Mouse (Mus musculus) CH12.LX (cell line): ENCODE data around the gene Scp2. TPM values are rescaled to one million over a fixed set of nuclear protein-coding genes. Genes with fewer than 3 reads are reported as not detected.

Experiments
- DNase-seq: peaks from one replicate; pipeline ENCODE4 v3.0.0-alpha.2; 2013; ENCODE audit errors: extremely low read depth
- H3K27ac ChIP-seq: 2 replicates; pipeline ENCODE4 v1.5.1; 2012; ENCODE audit warnings: low read depth, mild to moderate bottlenecking, control low read depth, moderate library complexity; ENCODE audit not compliant: insufficient read depth
- H3K27me3 ChIP-seq: replicated peaks from 2 replicates; pipeline ENCODE3; 2012; ENCODE audit warnings: inconsistent platforms
- H3K36me3 ChIP-seq, 2 experiments: replicated peaks in 1 of 2; 2 replicates each; pipeline versions ENCODE3 to v1.6.1; 2012; ENCODE audit warnings: inconsistent platforms in 1 of 2, low read length in 1 of 2, mild to moderate bottlenecking in 1 of 2, mixed read lengths in 1 of 2, moderate library complexity in 1 of 2; ENCODE audit not compliant: control insufficient read depth in 1 of 2, insufficient read depth in 1 of 2
- H3K4me1 ChIP-seq, 2 experiments: 2 replicates each; pipeline ENCODE4 v1.6.1; 2012; ENCODE audit warnings: inconsistent platforms in 1 of 2, moderate library complexity in 1 of 2; ENCODE audit not compliant: insufficient read depth in 2 of 2, control insufficient read depth in 1 of 2
- H3K4me2 ChIP-seq: 2 replicates; pipeline ENCODE4 v1.6.1; 2012; ENCODE audit warnings: low read depth, mild to moderate bottlenecking, control low read depth; ENCODE audit not compliant: poor library complexity, insufficient read depth, severe bottlenecking
- H3K4me3 ChIP-seq, 3 experiments: fragments of 150-350 bp in 1 of 3; sonication (generic) in 1 of 3; replicated peaks in 1 of 3; 2 replicates each; pipeline versions ENCODE3 to v1.5.1; 2011 to 2012; ENCODE audit warnings: low read depth in 2 of 3, low read length in 2 of 3, mild to moderate bottlenecking in 2 of 3, moderate library complexity in 2 of 3, control low read depth in 1 of 3, improper control_type of control experiment in 1 of 3, inconsistent platforms in 1 of 3, mixed read lengths in 1 of 3; ENCODE audit not compliant: poor library complexity in 1 of 3
- H3K79me2 ChIP-seq: replicated peaks from 2 replicates; pipeline ENCODE4 v1.6.1; 2012; ENCODE audit warnings: mild to moderate bottlenecking, moderate library complexity; ENCODE audit not compliant: control insufficient read depth, poor library complexity, insufficient read depth, severe bottlenecking; ENCODE audit errors: extremely low read depth
- H3K9ac ChIP-seq: 2 replicates; pipeline ENCODE4 v1.6.1; 2012; ENCODE audit warnings: low read depth, mild to moderate bottlenecking, control low read depth, moderate library complexity; ENCODE audit not compliant: insufficient read depth
- H3K9me3 ChIP-seq: replicated peaks from 2 replicates; pipeline ENCODE3; 2012; ENCODE audit warnings: low read length, inconsistent platforms, mixed read lengths
- BHLHE40 ChIP-seq: IDR thresholded peaks from 2 replicates; pipeline ENCODE4 v1.6.1; 2011; ENCODE audit warnings: mild to moderate bottlenecking, low read depth, low read length, improper control_type of control experiment
- CHD2 ChIP-seq: IDR thresholded peaks from 2 replicates; pipeline ENCODE4 v1.6.1; 2011; ENCODE audit warnings: low read length, improper control_type of control experiment
- CTCF ChIP-seq, 2 experiments: IDR thresholded peaks in 1 of 2; conservative IDR thresholded peaks in 1 of 2; 2 replicates each; pipeline ENCODE4 v1.5.1; 2011 to 2012; ENCODE audit warnings: low read depth in 2 of 2, low read length in 2 of 2, improper control_type of control experiment in 1 of 2, inconsistent platforms in 1 of 2, mild to moderate bottlenecking in 1 of 2, moderate library complexity in 1 of 2
- ELF1 ChIP-seq: IDR thresholded peaks from 2 replicates; pipeline ENCODE4 v1.6.1; 2014; ENCODE audit warnings: low read depth, mild to moderate bottlenecking, inconsistent platforms, low read length, improper control_type of control experiment
- EP300 ChIP-seq: IDR thresholded peaks from 2 replicates; pipeline ENCODE4 v1.6.1; 2011; ENCODE audit warnings: low read length, improper control_type of control experiment
- GABPA ChIP-seq: IDR thresholded peaks from 2 replicates; pipeline ENCODE4 v1.6.1; 2012; ENCODE audit warnings: low read depth, low read length, improper control_type of control experiment, inconsistent platforms; ENCODE audit not compliant: insufficient replicate concordance
- IRF4 ChIP-seq: IDR thresholded peaks from 2 replicates; pipeline ENCODE4 v1.6.1; 2014; ENCODE audit warnings: low read depth, mild to moderate bottlenecking, inconsistent platforms, low read length, improper control_type of control experiment
- JUND ChIP-seq: conservative IDR thresholded peaks from 2 replicates; pipeline ENCODE4 v1.6.1; 2011; ENCODE audit warnings: low read depth, low read length, improper control_type of control experiment
- MAFK ChIP-seq: IDR thresholded peaks from 2 replicates; pipeline ENCODE4 v1.6.1; 2011; ENCODE audit warnings: low read length, improper control_type of control experiment; ENCODE audit not compliant: insufficient replicate concordance
- MYC ChIP-seq: IDR thresholded peaks from 2 replicates; pipeline ENCODE4 v1.6.1; 2011; ENCODE audit warnings: low read depth, mild to moderate bottlenecking, improper control_type of control experiment, low read length
- NELFE ChIP-seq: IDR thresholded peaks from 2 replicates; pipeline ENCODE4 v1.6.1; 2011; ENCODE audit warnings: low read depth, low read length, improper control_type of control experiment
- NRF1 ChIP-seq: IDR thresholded peaks from 2 replicates; pipeline ENCODE4 v1.6.1; 2014; ENCODE audit warnings: low read depth, mild to moderate bottlenecking, inconsistent platforms, low read length, improper control_type of control experiment, moderate library complexity
- PAX5 ChIP-seq: IDR thresholded peaks from 2 replicates; pipeline ENCODE4 v1.6.1; 2012; ENCODE audit warnings: low read length, inconsistent platforms, mixed read lengths
- RAD21 ChIP-seq: IDR thresholded peaks from 2 replicates; pipeline ENCODE4 v1.6.1; 2011; ENCODE audit warnings: low read depth, mild to moderate bottlenecking, low read length, improper control_type of control experiment, moderate library complexity
- RCOR1 ChIP-seq: conservative IDR thresholded peaks from 2 replicates; pipeline ENCODE4 v1.6.1; 2012; ENCODE audit warnings: low read depth, mild to moderate bottlenecking, inconsistent platforms, low read length, improper control_type of control experiment
- SIN3A ChIP-seq: IDR thresholded peaks from 2 replicates; pipeline ENCODE4 v1.6.1; 2012; ENCODE audit warnings: low read length, improper control_type of control experiment, inconsistent platforms
- TCF12 ChIP-seq: IDR thresholded peaks from 2 replicates; pipeline ENCODE4 v1.6.1; 2014; ENCODE audit warnings: low read depth, mild to moderate bottlenecking, inconsistent platforms, low read length, improper control_type of control experiment
- USF1 ChIP-seq: IDR thresholded peaks from 2 replicates; pipeline ENCODE4 v1.6.1; 2014; ENCODE audit warnings: low read depth, mild to moderate bottlenecking, inconsistent platforms, low read length, improper control_type of control experiment
- USF2 ChIP-seq: conservative IDR thresholded peaks from 2 replicates; pipeline ENCODE4 v1.6.1; 2011; ENCODE audit warnings: low read depth, low read length, improper control_type of control experiment
- ZC3H11A ChIP-seq: IDR thresholded peaks from 2 replicates; pipeline ENCODE4 v1.6.1; 2012; ENCODE audit warnings: low read depth, mild to moderate bottlenecking, inconsistent platforms, low read length, improper control_type of control experiment
- dilution Hi-C: fragments of 300-500 bp; cut with MboI; formaldehyde crosslinking; loops from 2 replicates; pipeline ENCODE4 v1.14.3; 2020; ENCODE audit warnings: low sequenced_read_pairs; ENCODE audit not compliant: extremely low pct_unique_long_range_greater_than_20kb, extremely low pct_ligation_motif_present
- in situ Hi-C: fragments of 300-500 bp; cut with MboI; formaldehyde crosslinking; loops from 3 replicates; pipeline ENCODE4 v1.14.3; 2019; ENCODE audit warnings: low sequenced_read_pairs, low pct_ligation_motif_present, low pct_unique_long_range_greater_than_20kb, mixed read lengths
- polyA plus RNA-seq: library from polyadenylated mRNA; unstranded; fragments of >175 nt; gene quantifications from 2 replicates; pipeline ENCODE4 v1.2.1, GENCODE M21; 2012; ENCODE audit warnings: low read depth; ENCODE audit not compliant: insufficient read length
- total RNA-seq, 2 experiments: library from RNA; depleted of rRNA; stranded (reverse); fragments of 300-350 nt in 1 of 2; fragments of >200 nt in 1 of 2; gene quantifications; 2 replicates each; pipeline ENCODE4 v1.2.3; 2012 to 2014

Gene Scp2
- total and polyA plus RNA-seq, 3 experiments, result 65.0 to 127 (median 97.8) TPM

DNA sequence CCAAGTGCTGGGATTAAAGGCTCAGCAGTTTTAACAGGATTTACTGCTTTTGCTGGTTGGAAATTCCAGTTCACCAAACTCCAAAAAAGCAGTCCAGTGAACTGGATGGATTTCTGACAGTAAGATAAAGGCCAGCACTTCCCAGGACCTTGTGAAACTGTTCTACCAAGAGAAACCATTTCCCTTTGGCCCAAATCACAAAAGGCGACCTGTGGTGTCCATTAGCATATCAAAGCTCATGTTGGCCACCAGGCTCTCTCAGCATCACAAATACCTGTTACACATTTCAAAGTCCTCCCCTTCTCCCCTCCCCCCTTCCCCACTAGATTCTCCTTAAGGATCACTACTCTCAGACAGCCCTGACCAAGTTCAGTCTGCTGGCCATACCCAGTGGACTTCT is 37.5 kb upstream of the Scp2 start:
- no peaks in the 10 kb centered on the region for H3K9me3 ChIP-seq
- dilution Hi-C loops (no loop called here), in situ Hi-C loops (no loop called here)

GRCm38 (mm10) chr4:108168056-108168455 is 23.3 kb upstream of the Scp2 start:
- H3K4me1 ChIP-seq, result peaks cover 0 to 4% of the 10 kb centered on the region in 2 experiments; a peak in 1 of 4 replicates
- H3K27ac ChIP-seq, result no peak overlapping the region
- no peak overlapping the region for H3K4me2 ChIP-seq
- no peak for TF ChIP-seq RCOR1
- no peak for TF ChIP-seq CTCF (conservative IDR thresholded peaks at IDR 0.05 in 1 of 2, IDR thresholded peaks at IDR 0.05 in 1 of 2; ENCODE audit: low read depth in 2 of 2, low read length in 2 of 2)
- TF ChIP-seq ZC3H11A, result no peak
- no peak for TF ChIP-seq MYC
- no peak for TF ChIP-seq NRF1
- TF ChIP-seq MAFK, result no peak
- no peak for TF ChIP-seq CHD2
- no peak for TF ChIP-seq USF2
- TF ChIP-seq GABPA, result no peak
- no peak for TF ChIP-seq PAX5
- no peak for TF ChIP-seq SIN3A
- H3K9me3 ChIP-seq, result peaks cover 3% of the 10 kb centered on the region
- dilution Hi-C loops (no loop called here), in situ Hi-C loops (no loop called here)
- no peak overlapping the region for H3K9ac ChIP-seq
- DNase-seq, result no peak
- H3K27me3 ChIP-seq, result peaks cover 12% of the 10 kb centered on the region
- peaks cover 6 to 49% of the 10 kb centered on the region in 2 experiments for H3K36me3 ChIP-seq
- H3K4me3 ChIP-seq, result no peak overlapping the region
- H3K79me2 ChIP-seq, result no peaks in the 10 kb centered on the region

More for the DNA sequence above, 37.5 kb upstream of the Scp2 start:
- Histone ChIP-seq H3K9ac (no peak overlapping the region), H3K27me3 (no peaks in the 10 kb centered on the region), H3K79me2 (no peaks in the 10 kb centered on the region), H3K4me2 (no peak overlapping the region), H3K4me1 (no peaks in the 10 kb centered on the region), H3K4me3 (no peak overlapping the region), H3K36me3 (peaks cover 2 to 37% of the 10 kb centered on the region in 2 experiments), H3K27ac (no peak overlapping the region)
- DNase-seq, result no peak
- TF ChIP-seq JUND, result no peak
- TF ChIP-seq BHLHE40, result no peak
- TF ChIP-seq IRF4, result no peak
- no peak for TF ChIP-seq ELF1
- no peak for TF ChIP-seq USF1

DNA sequence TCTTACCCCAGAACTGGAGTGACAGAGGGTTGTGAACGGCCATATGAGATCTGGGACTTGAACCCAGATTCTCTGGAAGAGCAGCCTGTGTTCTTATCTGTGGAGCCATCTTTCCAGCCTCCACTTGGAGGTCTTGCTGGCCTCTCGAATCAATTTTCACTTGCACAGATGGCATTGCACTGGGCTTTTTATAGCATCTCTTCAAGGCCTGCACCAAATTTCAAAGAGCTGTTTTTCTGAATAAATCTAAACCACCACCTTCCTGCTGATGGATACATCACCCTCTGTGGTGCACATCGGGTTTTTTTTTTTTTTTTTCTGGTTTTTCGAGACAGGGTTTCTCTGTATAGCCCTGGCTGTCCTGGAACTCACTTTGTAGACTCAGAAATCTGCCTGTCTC is 22.1 kb upstream of the Scp2 start:
- no peak for DNase-seq
- H3K79me2 ChIP-seq, result no peaks in the 10 kb centered on the region
- no peak overlapping the region for H3K4me3 ChIP-seq
- H3K4me2 ChIP-seq, result no peak overlapping the region
- peaks cover 0 to 4% of the 10 kb centered on the region in 2 experiments; a peak in 1 of 4 replicates for H3K4me1 ChIP-seq
- H3K9me3 ChIP-seq, result peaks cover 3% of the 10 kb centered on the region
- no peak overlapping the region for H3K27ac ChIP-seq
- H3K27me3 ChIP-seq, result peaks cover 12% of the 10 kb centered on the region
- peaks cover 6 to 37% of the 10 kb centered on the region in 2 experiments for H3K36me3 ChIP-seq
- H3K9ac ChIP-seq, result no peak overlapping the region
- in situ Hi-C loops (no loop called here), dilution Hi-C loops (no loop called here)
- TF ChIP-seq EP300 (no peak), TCF12 (no peak), ZC3H11A (no peak), MAFK (no peak), RAD21 (no peak), NELFE (no peak), SIN3A (no peak)
